Mouse (Mus musculus): Measurements from ENCODE around the gene Fyttd1. TPM values are rescaled to one million over a fixed set of nuclear protein-coding genes. Genes with fewer than 3 reads are reported as not detected.
"Not testable (repeated sequence)": the region's sequence is repeated elsewhere in the genome, so short reads cannot be mapped to it uniquely, and the experiment has no call there.

Fyttd1 gene
- polyA plus RNA-seq, 2 experiments = 9.8 to 33.3 TPM

DNA sequence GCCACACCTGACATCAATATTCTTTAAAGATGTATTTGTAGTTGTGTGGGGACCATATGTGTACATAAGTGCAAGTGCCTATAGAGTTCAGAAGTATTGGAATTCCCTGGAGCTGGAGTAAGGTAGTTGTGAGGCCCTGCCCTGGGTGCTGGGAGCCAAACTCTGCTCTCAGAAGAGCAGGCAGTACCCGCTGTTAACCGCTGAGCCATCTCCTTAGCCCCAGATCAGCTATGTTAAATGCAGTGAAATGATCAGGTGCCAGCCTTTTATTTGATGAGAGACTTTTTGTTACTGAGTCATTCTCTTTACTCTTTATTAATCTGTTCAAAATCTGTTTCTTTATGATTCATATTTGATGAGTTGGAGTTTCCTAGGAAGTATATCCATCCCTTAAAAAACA is 52.6 kb downstream of the Fyttd1 start:
- no peaks in the 10 kb centered on the region for H3K27me3 ChIP-seq (ENCODE audit: control insufficient read depth, insufficient read depth, low read length)
- no peak for TF ChIP-seq EP300 (IDR thresholded peaks at IDR 0.05; ENCODE audit: low read depth)
- no peak for TF ChIP-seq CTCF (IDR thresholded peaks at IDR 0.05; ENCODE audit: low read depth)
- no peak for DNase-seq (ENCODE audit: low read depth in 3 of 3, low spot score in 3 of 3)
- no peaks in the 10 kb centered on the region for H3K9me3 ChIP-seq (ENCODE audit: control insufficient read depth, low read length)
- peaks cover 0 to under 1% of the 10 kb centered on the region in 2 experiments; a peak in 1 of 4 replicates for H3K4me1 ChIP-seq (replicated peaks; ENCODE audit: control insufficient read depth in 2 of 2, insufficient read depth in 2 of 2, low read length in 1 of 2)
- WGBS (ENCODE audit: insufficient replicate concordance) = 68% methylated on average over 2 of the region's 2 CpGs
- no peak overlapping the region for H3K9ac ChIP-seq (replicated peaks)
- no peak overlapping the region for H3K4me3 ChIP-seq (ENCODE audit: insufficient read depth in 1 of 2, low read depth in 2 of 2, low read length in 2 of 2)
- no peak overlapping the region for H3K27ac ChIP-seq
- no peak for ATAC-seq (ENCODE audit: insufficient read depth)
- no peak overlapping the region for H3K4me2 ChIP-seq (ENCODE audit: low read depth)
- no peaks in the 10 kb centered on the region for H3K36me3 ChIP-seq (replicated peaks; ENCODE audit: control insufficient read depth, insufficient read depth, low read depth)

DNA sequence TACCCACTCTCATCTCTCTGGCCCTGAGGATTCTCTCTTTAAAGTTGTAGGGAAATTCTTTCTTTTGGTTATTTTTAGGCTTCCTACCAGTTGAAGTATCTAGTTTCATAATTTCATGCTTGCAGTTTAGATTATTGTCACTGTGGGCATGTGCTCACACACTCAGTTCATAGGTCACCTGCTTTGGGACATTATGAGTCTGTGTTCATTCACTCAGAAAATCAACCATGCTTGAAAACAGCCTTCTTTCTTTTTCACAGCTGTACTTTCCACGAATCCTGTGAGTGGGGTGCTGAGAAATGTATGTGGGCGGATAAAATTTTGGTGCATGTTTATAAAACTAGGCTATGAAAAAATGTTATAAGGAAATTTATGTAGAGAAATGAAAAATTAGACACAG is 57.2 kb downstream of the Fyttd1 start:
- Histone ChIP-seq H3K4me3 (ENCODE audit: insufficient read depth in 1 of 2, low read depth in 2 of 2, low read length in 2 of 2) (no peak overlapping the region), H3K27me3 (ENCODE audit: control insufficient read depth, insufficient read depth, low read length) (no peaks in the 10 kb centered on the region), H3K9me3 (ENCODE audit: control insufficient read depth, low read length) (no peaks in the 10 kb centered on the region), H3K9ac (replicated peaks) (no peak overlapping the region), H3K4me1 (replicated peaks; ENCODE audit: control insufficient read depth in 2 of 2, insufficient read depth in 2 of 2, low read length in 1 of 2) (peaks cover 2 to 4% of the 10 kb centered on the region in 2 experiments; a peak in 3 of 4 replicates), H3K27ac (no peak overlapping the region), H3K36me3 (replicated peaks; ENCODE audit: control insufficient read depth, insufficient read depth, low read depth) (no peaks in the 10 kb centered on the region), H3K4me2 (ENCODE audit: low read depth) (no peak overlapping the region)
- ATAC-seq (ENCODE audit: insufficient read depth) (no peak), DNase-seq (ENCODE audit: low read depth in 3 of 3, low spot score in 3 of 3) (no peak)
- 79% methylated on average over 2 of the region's 2 CpGs for WGBS (ENCODE audit: insufficient replicate concordance)
- TF ChIP-seq EP300 (IDR thresholded peaks at IDR 0.05; ENCODE audit: low read depth) (no peak), CTCF (IDR thresholded peaks at IDR 0.05; ENCODE audit: low read depth) (no peak)

DNA sequence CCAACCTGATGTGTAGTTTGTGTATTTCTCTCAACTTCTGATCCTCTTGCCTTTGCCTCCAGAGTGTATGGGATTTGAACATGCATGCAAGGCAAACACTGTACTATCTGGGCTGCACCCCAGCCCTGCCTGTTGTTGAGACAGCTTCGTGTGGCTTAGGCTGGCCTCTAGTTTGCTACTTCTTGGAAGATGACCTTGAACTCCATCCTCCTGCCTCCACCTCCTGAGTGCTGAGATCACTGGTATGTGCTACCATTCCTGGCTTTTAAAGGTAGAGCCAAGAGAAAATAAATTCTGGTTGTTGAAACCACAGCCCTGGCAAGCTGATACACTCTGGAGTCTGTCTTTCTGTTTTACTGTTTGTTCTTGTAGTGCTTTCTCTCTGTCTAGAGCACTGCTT is 57.8 kb downstream of the Fyttd1 start:
- Histone ChIP-seq H3K27me3 (ENCODE audit: control insufficient read depth, insufficient read depth, low read length) (no peaks in the 10 kb centered on the region), H3K9ac (replicated peaks) (no peak overlapping the region), H3K4me3 (ENCODE audit: insufficient read depth in 1 of 2, low read depth in 2 of 2, low read length in 2 of 2) (no peak overlapping the region), H3K36me3 (replicated peaks; ENCODE audit: control insufficient read depth, insufficient read depth, low read depth) (no peaks in the 10 kb centered on the region), H3K4me1 (replicated peaks; ENCODE audit: control insufficient read depth in 2 of 2, insufficient read depth in 2 of 2, low read length in 1 of 2) (peaks cover 2 to 4% of the 10 kb centered on the region in 2 experiments; a peak in 3 of 4 replicates), H3K9me3 (ENCODE audit: control insufficient read depth, low read length) (no peaks in the 10 kb centered on the region), H3K4me2 (ENCODE audit: low read depth) (no peak overlapping the region), H3K27ac (no peak overlapping the region)
- TF ChIP-seq EP300 (IDR thresholded peaks at IDR 0.05; ENCODE audit: low read depth) (no peak), CTCF (IDR thresholded peaks at IDR 0.05; ENCODE audit: low read depth) (no peak)
- ATAC-seq (ENCODE audit: insufficient read depth) (no peak), DNase-seq (ENCODE audit: low read depth in 3 of 3, low spot score in 3 of 3) (no peak)
- 60% methylated on average over 1 of the region's 1 CpGs for WGBS (ENCODE audit: insufficient replicate concordance)

DNA sequence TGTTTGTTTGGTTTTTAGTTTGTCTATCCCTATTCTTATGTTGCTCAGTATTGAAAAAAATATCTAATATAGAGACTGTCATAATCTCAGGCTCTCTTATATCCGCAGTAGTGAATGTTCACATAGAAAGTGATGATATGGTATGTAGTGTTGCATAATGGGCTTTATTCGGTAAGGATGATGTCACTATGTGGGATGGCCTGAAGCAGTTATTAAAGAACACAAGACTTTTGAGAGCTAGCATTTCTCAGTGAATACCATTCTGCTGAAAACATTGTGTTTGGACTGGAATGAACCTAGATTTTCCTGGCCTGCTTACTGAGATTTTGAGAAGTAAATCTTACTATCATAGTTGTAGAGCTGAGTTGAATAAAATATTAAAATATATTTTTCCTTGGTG is 60.1 kb downstream of the Fyttd1 start:
- H3K27ac ChIP-seq = no peak overlapping the region
- TF ChIP-seq EP300 (IDR thresholded peaks at IDR 0.05; ENCODE audit: low read depth) (no peak), CTCF (IDR thresholded peaks at IDR 0.05; ENCODE audit: low read depth) (no peak)
- DNase-seq (ENCODE audit: low read depth in 3 of 3, low spot score in 3 of 3) (no peak), ATAC-seq (ENCODE audit: insufficient read depth) (no peak)
- 75% methylated on average over 2 of the region's 2 CpGs for WGBS (ENCODE audit: insufficient replicate concordance)
- no peak overlapping the region for H3K4me2 ChIP-seq (ENCODE audit: low read depth)
- no peaks in the 10 kb centered on the region for H3K27me3 ChIP-seq (ENCODE audit: control insufficient read depth, insufficient read depth, low read length)
- peaks cover 2 to 4% of the 10 kb centered on the region in 2 experiments; a peak in 3 of 4 replicates for H3K4me1 ChIP-seq (replicated peaks; ENCODE audit: control insufficient read depth in 2 of 2, insufficient read depth in 2 of 2, low read length in 1 of 2)
- H3K9ac ChIP-seq (replicated peaks) = no peak overlapping the region
- H3K36me3 ChIP-seq (replicated peaks; ENCODE audit: control insufficient read depth, insufficient read depth, low read depth) = no peaks in the 10 kb centered on the region
- H3K4me3 ChIP-seq (ENCODE audit: insufficient read depth in 1 of 2, low read depth in 2 of 2, low read length in 2 of 2) = no peak overlapping the region
- H3K9me3 ChIP-seq (ENCODE audit: control insufficient read depth, low read length) = no peaks in the 10 kb centered on the region

DNA sequence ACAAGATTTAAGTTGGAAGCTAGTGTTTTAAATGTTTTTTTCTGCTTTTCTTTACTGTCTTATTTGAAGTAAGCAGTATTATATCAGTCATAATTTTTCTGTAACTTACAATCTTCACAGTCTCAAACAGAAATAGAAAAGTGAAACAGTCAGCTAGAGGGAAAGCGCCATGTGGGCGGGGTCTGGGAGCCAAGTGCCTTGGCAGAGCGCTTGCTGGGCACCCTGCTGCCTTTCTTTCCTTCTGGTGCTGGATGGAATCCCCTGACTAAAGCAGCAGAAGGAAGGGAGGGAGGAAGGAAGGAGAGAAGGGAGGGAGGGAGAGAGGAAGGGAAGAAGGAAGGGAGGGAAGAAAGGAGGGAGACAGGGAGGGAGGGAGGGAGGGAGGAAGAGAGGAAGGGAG is 62.0 kb downstream of the Fyttd1 start:
- not testable (repeated sequence) for H3K9me3 ChIP-seq (ENCODE audit: control insufficient read depth, low read length); ATAC-seq (ENCODE audit: insufficient read depth); H3K4me3 ChIP-seq (ENCODE audit: insufficient read depth in 1 of 2, low read depth in 2 of 2, low read length in 2 of 2); DNase-seq (ENCODE audit: low read depth in 3 of 3, low spot score in 3 of 3); H3K9ac ChIP-seq (replicated peaks); H3K4me2 ChIP-seq (ENCODE audit: low read depth); H3K36me3 ChIP-seq (replicated peaks; ENCODE audit: control insufficient read depth, insufficient read depth, low read depth); H3K27ac ChIP-seq; H3K27me3 ChIP-seq (ENCODE audit: control insufficient read depth, insufficient read depth, low read length); H3K4me1 ChIP-seq (replicated peaks; ENCODE audit: control insufficient read depth in 2 of 2, insufficient read depth in 2 of 2, low read length in 1 of 2)
- 69% methylated on average over 3 of the region's 3 CpGs for WGBS (ENCODE audit: insufficient replicate concordance)

DNA sequence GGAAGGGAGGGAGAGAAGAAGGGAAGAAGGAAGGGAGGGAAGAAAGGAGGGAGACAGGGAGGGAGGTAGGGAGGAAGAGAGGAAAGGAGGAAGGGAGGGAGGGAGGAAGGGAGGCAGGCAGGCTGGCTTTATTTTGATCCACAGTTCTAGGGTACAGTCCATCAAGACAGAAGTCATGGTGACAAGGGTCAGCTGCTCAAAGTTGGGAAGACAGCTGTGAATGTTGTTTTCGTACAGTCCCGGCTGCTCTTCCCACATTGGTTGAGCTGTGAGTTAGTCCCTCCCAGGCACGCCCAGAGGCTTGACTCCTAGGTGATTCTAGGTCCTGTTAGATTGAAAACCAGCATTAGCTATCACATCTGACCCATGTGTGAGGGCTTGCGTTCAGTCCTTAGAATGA is 62.4 kb downstream of the Fyttd1 start:
- not testable (repeated sequence) for ATAC-seq (ENCODE audit: insufficient read depth); DNase-seq (ENCODE audit: low read depth in 3 of 3, low spot score in 3 of 3); H3K4me2 ChIP-seq (ENCODE audit: low read depth); H3K4me3 ChIP-seq (ENCODE audit: insufficient read depth in 1 of 2, low read depth in 2 of 2, low read length in 2 of 2); H3K9ac ChIP-seq (replicated peaks); H3K4me1 ChIP-seq (replicated peaks; ENCODE audit: control insufficient read depth in 2 of 2, insufficient read depth in 2 of 2, low read length in 1 of 2); H3K27ac ChIP-seq; H3K9me3 ChIP-seq (ENCODE audit: control insufficient read depth, low read length); H3K36me3 ChIP-seq (replicated peaks; ENCODE audit: control insufficient read depth, insufficient read depth, low read depth); H3K27me3 ChIP-seq (ENCODE audit: control insufficient read depth, insufficient read depth, low read length)
- 73% methylated on average over 4 of the region's 4 CpGs for WGBS (ENCODE audit: insufficient replicate concordance)

DNA sequence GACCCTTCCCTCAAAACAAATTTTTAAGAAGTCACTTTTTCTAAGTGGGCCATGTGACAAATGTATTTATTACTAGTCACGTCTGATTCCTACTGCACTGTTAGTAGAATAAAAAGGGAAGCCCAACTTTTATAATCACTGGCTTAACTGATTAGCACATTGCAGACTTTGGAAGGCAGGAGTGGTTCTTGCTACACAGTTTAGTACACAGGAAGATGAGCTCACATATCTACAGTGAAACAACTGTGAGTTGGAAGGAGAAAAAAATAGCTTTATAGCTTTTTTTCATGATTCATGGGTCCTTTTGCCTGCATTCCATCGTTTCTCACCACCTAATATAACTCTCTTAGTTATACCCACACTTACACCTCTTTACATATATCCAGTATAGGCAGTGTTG is 63.9 kb downstream of the Fyttd1 start:
- 57% methylated on average over 1 of the region's 2 CpGs for WGBS (ENCODE audit: insufficient replicate concordance)
- not testable (repeated sequence) for H3K27me3 ChIP-seq (ENCODE audit: control insufficient read depth, insufficient read depth, low read length); H3K4me1 ChIP-seq (replicated peaks; ENCODE audit: control insufficient read depth in 2 of 2, insufficient read depth in 2 of 2, low read length in 1 of 2); H3K27ac ChIP-seq; H3K4me3 ChIP-seq (ENCODE audit: insufficient read depth in 1 of 2, low read depth in 2 of 2, low read length in 2 of 2); H3K4me2 ChIP-seq (ENCODE audit: low read depth); ATAC-seq (ENCODE audit: insufficient read depth); H3K9ac ChIP-seq (replicated peaks); DNase-seq (ENCODE audit: low read depth in 3 of 3, low spot score in 3 of 3); H3K9me3 ChIP-seq (ENCODE audit: control insufficient read depth, low read length); H3K36me3 ChIP-seq (replicated peaks; ENCODE audit: control insufficient read depth, insufficient read depth, low read depth)

Data from liver, embryonic 14.5 days (tissue).